Mouse (Mus musculus) CH12.LX (cell line): ENCODE data around the gene Gp9. TPM values are rescaled to one million over a fixed set of nuclear protein-coding genes. Genes with fewer than 3 reads are reported as not detected.

ENCODE experiments used
- DNase-seq: peaks from one replicate; pipeline ENCODE4 v3.0.0-alpha.2; 2013; ENCODE audit errors: extremely low read depth
- H3K27ac ChIP-seq: 2 replicates; pipeline ENCODE4 v1.5.1; 2012; ENCODE audit warnings: low read depth, mild to moderate bottlenecking, control low read depth, moderate library complexity; ENCODE audit not compliant: insufficient read depth
- H3K27me3 ChIP-seq: replicated peaks from 2 replicates; pipeline ENCODE3; 2012; ENCODE audit warnings: inconsistent platforms
- H3K36me3 ChIP-seq, 2 experiments: replicated peaks in 1 of 2; 2 replicates each; pipeline versions ENCODE3 to v1.6.1; 2012; ENCODE audit warnings: inconsistent platforms in 1 of 2, low read length in 1 of 2, mild to moderate bottlenecking in 1 of 2, mixed read lengths in 1 of 2, moderate library complexity in 1 of 2; ENCODE audit not compliant: control insufficient read depth in 1 of 2, insufficient read depth in 1 of 2
- H3K4me1 ChIP-seq, 2 experiments: 2 replicates each; pipeline ENCODE4 v1.6.1; 2012; ENCODE audit warnings: inconsistent platforms in 1 of 2, moderate library complexity in 1 of 2; ENCODE audit not compliant: insufficient read depth in 2 of 2, control insufficient read depth in 1 of 2
- H3K4me2 ChIP-seq: 2 replicates; pipeline ENCODE4 v1.6.1; 2012; ENCODE audit warnings: low read depth, mild to moderate bottlenecking, control low read depth; ENCODE audit not compliant: poor library complexity, insufficient read depth, severe bottlenecking
- H3K4me3 ChIP-seq, 3 experiments: fragments of 150-350 bp in 1 of 3; sonication (generic) in 1 of 3; replicated peaks in 1 of 3; 2 replicates each; pipeline versions ENCODE3 to v1.5.1; 2011 to 2012; ENCODE audit warnings: low read depth in 2 of 3, low read length in 2 of 3, mild to moderate bottlenecking in 2 of 3, moderate library complexity in 2 of 3, control low read depth in 1 of 3, improper control_type of control experiment in 1 of 3, inconsistent platforms in 1 of 3, mixed read lengths in 1 of 3; ENCODE audit not compliant: poor library complexity in 1 of 3
- H3K79me2 ChIP-seq: replicated peaks from 2 replicates; pipeline ENCODE4 v1.6.1; 2012; ENCODE audit warnings: mild to moderate bottlenecking, moderate library complexity; ENCODE audit not compliant: control insufficient read depth, poor library complexity, insufficient read depth, severe bottlenecking; ENCODE audit errors: extremely low read depth
- H3K9ac ChIP-seq: 2 replicates; pipeline ENCODE4 v1.6.1; 2012; ENCODE audit warnings: low read depth, mild to moderate bottlenecking, control low read depth, moderate library complexity; ENCODE audit not compliant: insufficient read depth
- H3K9me3 ChIP-seq: replicated peaks from 2 replicates; pipeline ENCODE3; 2012; ENCODE audit warnings: low read length, inconsistent platforms, mixed read lengths
- BHLHE40 ChIP-seq: IDR thresholded peaks from 2 replicates; pipeline ENCODE4 v1.6.1; 2011; ENCODE audit warnings: mild to moderate bottlenecking, low read depth, low read length, improper control_type of control experiment
- CHD1 ChIP-seq: IDR thresholded peaks from 2 replicates; pipeline ENCODE4 v1.6.1; 2012; ENCODE audit warnings: low read depth, low read length, improper control_type of control experiment, inconsistent platforms
- CHD2 ChIP-seq: IDR thresholded peaks from 2 replicates; pipeline ENCODE4 v1.6.1; 2011; ENCODE audit warnings: low read length, improper control_type of control experiment
- CTCF ChIP-seq, 2 experiments: IDR thresholded peaks in 1 of 2; conservative IDR thresholded peaks in 1 of 2; 2 replicates each; pipeline ENCODE4 v1.5.1; 2011 to 2012; ENCODE audit warnings: low read depth in 2 of 2, low read length in 2 of 2, improper control_type of control experiment in 1 of 2, inconsistent platforms in 1 of 2, mild to moderate bottlenecking in 1 of 2, moderate library complexity in 1 of 2
- E2F4 ChIP-seq: IDR thresholded peaks from 2 replicates; pipeline ENCODE4 v1.6.1; 2011; ENCODE audit warnings: low read depth, low read length, improper control_type of control experiment; ENCODE audit not compliant: insufficient replicate concordance
- ELF1 ChIP-seq: IDR thresholded peaks from 2 replicates; pipeline ENCODE4 v1.6.1; 2014; ENCODE audit warnings: low read depth, mild to moderate bottlenecking, inconsistent platforms, low read length, improper control_type of control experiment
- EP300 ChIP-seq: IDR thresholded peaks from 2 replicates; pipeline ENCODE4 v1.6.1; 2011; ENCODE audit warnings: low read length, improper control_type of control experiment
- GABPA ChIP-seq: IDR thresholded peaks from 2 replicates; pipeline ENCODE4 v1.6.1; 2012; ENCODE audit warnings: low read depth, low read length, improper control_type of control experiment, inconsistent platforms; ENCODE audit not compliant: insufficient replicate concordance
- IRF4 ChIP-seq: IDR thresholded peaks from 2 replicates; pipeline ENCODE4 v1.6.1; 2014; ENCODE audit warnings: low read depth, mild to moderate bottlenecking, inconsistent platforms, low read length, improper control_type of control experiment
- JUN ChIP-seq: IDR thresholded peaks from 2 replicates; pipeline ENCODE4 v1.6.1; 2011; ENCODE audit warnings: low read depth, mild to moderate bottlenecking, low read length, improper control_type of control experiment, moderate library complexity; ENCODE audit not compliant: insufficient read depth
- JUND ChIP-seq: conservative IDR thresholded peaks from 2 replicates; pipeline ENCODE4 v1.6.1; 2011; ENCODE audit warnings: low read depth, low read length, improper control_type of control experiment
- MAZ ChIP-seq: IDR thresholded peaks from 2 replicates; pipeline ENCODE4 v1.6.1; 2012; ENCODE audit warnings: low read depth, mild to moderate bottlenecking, inconsistent platforms, low read length, improper control_type of control experiment, moderate library complexity
- MYC ChIP-seq: IDR thresholded peaks from 2 replicates; pipeline ENCODE4 v1.6.1; 2011; ENCODE audit warnings: low read depth, mild to moderate bottlenecking, improper control_type of control experiment, low read length
- NELFE ChIP-seq: IDR thresholded peaks from 2 replicates; pipeline ENCODE4 v1.6.1; 2011; ENCODE audit warnings: low read depth, low read length, improper control_type of control experiment
- NRF1 ChIP-seq: IDR thresholded peaks from 2 replicates; pipeline ENCODE4 v1.6.1; 2014; ENCODE audit warnings: low read depth, mild to moderate bottlenecking, inconsistent platforms, low read length, improper control_type of control experiment, moderate library complexity
- POLR2AphosphoS2 ChIP-seq: IDR thresholded peaks from 2 replicates; pipeline ENCODE4 v1.6.1; 2011; ENCODE audit warnings: low read depth, low read length, improper control_type of control experiment
- RCOR1 ChIP-seq: conservative IDR thresholded peaks from 2 replicates; pipeline ENCODE4 v1.6.1; 2012; ENCODE audit warnings: low read depth, mild to moderate bottlenecking, inconsistent platforms, low read length, improper control_type of control experiment
- USF1 ChIP-seq: IDR thresholded peaks from 2 replicates; pipeline ENCODE4 v1.6.1; 2014; ENCODE audit warnings: low read depth, mild to moderate bottlenecking, inconsistent platforms, low read length, improper control_type of control experiment
- ZC3H11A ChIP-seq: IDR thresholded peaks from 2 replicates; pipeline ENCODE4 v1.6.1; 2012; ENCODE audit warnings: low read depth, mild to moderate bottlenecking, inconsistent platforms, low read length, improper control_type of control experiment
- ZNF384 ChIP-seq: IDR thresholded peaks from 2 replicates; pipeline ENCODE4 v1.6.1; 2012; ENCODE audit warnings: low read depth, low read length, improper control_type of control experiment, inconsistent platforms
- dilution Hi-C: fragments of 300-500 bp; cut with MboI; formaldehyde crosslinking; loops from 2 replicates; pipeline ENCODE4 v1.14.3; 2020; ENCODE audit warnings: low sequenced_read_pairs; ENCODE audit not compliant: extremely low pct_unique_long_range_greater_than_20kb, extremely low pct_ligation_motif_present
- in situ Hi-C: fragments of 300-500 bp; cut with MboI; formaldehyde crosslinking; loops from 3 replicates; pipeline ENCODE4 v1.14.3; 2019; ENCODE audit warnings: low sequenced_read_pairs, low pct_ligation_motif_present, low pct_unique_long_range_greater_than_20kb, mixed read lengths
- polyA plus RNA-seq: library from polyadenylated mRNA; unstranded; fragments of >175 nt; gene quantifications from 2 replicates; pipeline ENCODE4 v1.2.1, GENCODE M21; 2012; ENCODE audit warnings: low read depth; ENCODE audit not compliant: insufficient read length
- total RNA-seq, 2 experiments: library from RNA; depleted of rRNA; stranded (reverse); fragments of 300-350 nt in 1 of 2; fragments of >200 nt in 1 of 2; gene quantifications; 2 replicates each; pipeline ENCODE4 v1.2.3; 2012 to 2014

Gp9 gene
- total and polyA plus RNA-seq, 3 experiments, result not detected

- Histone ChIP-seq H3K4me3 (peak overlapping the region; percentile 75 to 94 (median 78)), H3K36me3 (peaks cover 7 to 37% of the 10 kb centered on the region in 2 experiments), H3K4me2 (peak overlapping the region; percentile 85), H3K4me1 (peaks cover 17 to 63% of the 10 kb centered on the region in 2 experiments), H3K27ac (peak overlapping the region; percentile 94), H3K27me3 (no peaks in the 10 kb centered on the region), H3K79me2 (peaks cover 35% of the 10 kb centered on the region), H3K9me3 (no peaks in the 10 kb centered on the region), H3K9ac (peak overlapping the region; percentile 87)
- in situ Hi-C loops (no loop called here), dilution Hi-C loops (no loop called here)
- no peak for TF ChIP-seq CHD2
- TF ChIP-seq POLR2AphosphoS2, result no peak
- no peak for TF ChIP-seq EP300
- no peak for DNase-seq
Measured at GRCm38 (mm10) chr6:87809651-87810161, 31.8 kb downstream of the Gp9 start.

GRCm38 (mm10) chr6:87810311-87810710 is 32.4 kb downstream of the Gp9 start:
- Histone ChIP-seq H3K36me3 (peaks cover 9 to 39% of the 10 kb centered on the region in 2 experiments), H3K27me3 (no peaks in the 10 kb centered on the region), H3K9me3 (no peaks in the 10 kb centered on the region), H3K9ac (peak overlapping the region; percentile 87), H3K4me2 (peak overlapping the region; percentile 85), H3K4me3 (peak overlapping the region; percentile 75 to 94 (median 78)), H3K4me1 (peaks cover 17 to 63% of the 10 kb centered on the region in 2 experiments), H3K27ac (peak overlapping the region; percentile 94; the same call in 1 of the 2 replicates), H3K79me2 (peaks cover 32% of the 10 kb centered on the region)
- in situ Hi-C loops, result no loop called here
- DNase-seq, result peak; percentile 15
- TF ChIP-seq RCOR1 (0 out of 2 replicates have a peak, but pooled peaks have one; percentile 44), JUN (no peak), ZNF384 (peak; percentile 19; the same call in 1 of the 2 replicates), MAZ (0 out of 2 replicates have a peak, but pooled peaks have one; percentile 1), IRF4 (no peak), NELFE (no peak)
- dilution Hi-C loops, result no loop called here

DNA sequence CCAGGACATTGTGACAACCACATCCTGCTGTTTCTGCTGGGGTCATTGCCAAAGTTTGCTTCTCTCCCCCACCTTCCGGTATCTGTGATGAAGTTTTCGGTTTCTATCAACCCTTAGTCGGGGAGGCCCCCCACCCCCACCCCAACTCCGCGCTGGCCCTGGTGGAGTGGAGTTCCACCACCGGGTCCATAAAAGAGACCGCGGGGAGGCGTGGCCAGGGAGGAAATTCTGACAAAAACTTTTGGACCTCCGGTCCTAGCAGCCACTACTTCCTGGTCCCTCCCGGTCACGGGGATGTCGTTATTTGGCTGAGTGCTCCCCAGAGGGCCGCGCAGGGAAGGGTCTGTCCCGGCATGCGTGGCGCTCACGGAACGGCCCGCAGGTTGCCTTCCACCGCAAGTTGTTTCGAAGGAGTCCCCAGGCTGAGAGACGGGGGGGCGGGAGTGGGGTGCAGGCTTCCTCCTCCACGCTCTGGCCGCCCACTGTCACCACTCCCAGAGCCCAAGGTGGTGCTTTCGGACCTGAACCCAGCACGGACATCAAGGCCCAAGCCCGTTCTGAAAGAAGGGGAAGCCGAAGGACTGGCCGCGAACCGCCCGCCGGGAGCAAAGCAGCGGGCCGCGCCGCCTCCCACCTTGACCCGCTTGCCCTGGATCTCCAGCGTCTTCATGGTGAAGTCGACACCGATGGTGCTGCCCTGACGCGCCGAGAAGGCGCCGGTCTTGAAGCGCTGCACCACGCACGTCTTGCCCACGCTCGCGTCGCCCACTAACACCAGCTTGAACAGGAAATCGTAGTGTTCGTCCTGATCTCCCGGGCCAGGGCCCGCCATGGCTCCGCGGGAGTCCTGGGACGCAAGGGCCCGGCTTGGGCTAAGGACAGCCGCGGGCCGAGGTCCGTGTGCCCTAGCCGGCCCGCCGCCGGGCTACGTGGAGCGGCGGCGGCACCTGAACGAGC is 33.1 kb downstream of the Gp9 start:
- Histone ChIP-seq H3K9me3 (no peaks in the 10 kb centered on the region), H3K9ac (peak overlapping the region; percentile 87), H3K79me2 (peaks cover 32% of the 10 kb centered on the region), H3K36me3 (peaks cover 12 to 41% of the 10 kb centered on the region in 2 experiments), H3K4me1 (peaks cover 13 to 56% of the 10 kb centered on the region in 2 experiments), H3K4me3 (peak overlapping the region; percentile 75 to 94 (median 78)), H3K27ac (peak overlapping the region; percentile 93), H3K27me3 (no peaks in the 10 kb centered on the region), H3K4me2 (peak overlapping the region; percentile 85)
- peak; percentile 88 for DNase-seq
- in situ Hi-C loops (no loop called here), dilution Hi-C loops (no loop called here)
- TF ChIP-seq RCOR1 (peak; percentile 61; the same call in 1 of the 2 replicates), GABPA (no peak), ZNF384 (no peak), USF1 (no peak; the same call in 1 of the 2 replicates), ZC3H11A (no peak), ELF1 (peak; percentile 82), MYC (no peak), CTCF (conservative IDR thresholded peaks at IDR 0.05 in 1 of 2, IDR thresholded peaks at IDR 0.05 in 1 of 2; ENCODE audit: low read depth in 2 of 2, low read length in 2 of 2) (no peak), NRF1 (0 out of 2 replicates have a peak, but pooled peaks have one; percentile 4), BHLHE40 (peak; percentile 76), JUN (no peak), CHD1 (0 out of 2 replicates have a peak, but pooled peaks have one; percentile 62), IRF4 (peak; percentile 91), E2F4 (no peak), JUND (peak; percentile 46; the same call in 1 of the 2 replicates)
